Mouse (Mus musculus) cortical plate, adult 2 months (tissue): Measurements from ENCODE around the gene Mycl. TPM values are rescaled to one million over a fixed set of nuclear protein-coding genes. Genes with fewer than 3 reads are reported as not detected.

Source experiments
- H3K27ac ChIP-seq: fragments of 200-500 bp; 2 replicates; pipeline ENCODE4 v1.5.1; 2012; ENCODE audit warnings: low read length, control low read depth, inconsistent platforms; ENCODE audit not compliant: insufficient read depth
- H3K4me1 ChIP-seq: fragments of 200-500 bp; 2 replicates; pipeline ENCODE4 v1.6.1; 2011; ENCODE audit warnings: low read length; ENCODE audit not compliant: control insufficient read depth, insufficient read depth
- H3K4me3 ChIP-seq: fragments of 200-500 bp; 2 replicates; pipeline ENCODE4 v1.5.1; 2011; ENCODE audit warnings: mild to moderate bottlenecking, low read length, control low read depth; ENCODE audit not compliant: insufficient read depth
- CTCF ChIP-seq: fragments of 200-500 bp; IDR thresholded peaks from 2 replicates; pipeline ENCODE4 v1.5.1; 2011; ENCODE audit warnings: mild to moderate bottlenecking, control low read depth, low read length; ENCODE audit not compliant: insufficient read depth; ENCODE audit errors: extremely low read depth
- POLR2A ChIP-seq: fragments of 200-500 bp; IDR thresholded peaks from 2 replicates; pipeline ENCODE4 v1.6.1; 2011; ENCODE audit warnings: mild to moderate bottlenecking, low read length, control low read depth; ENCODE audit not compliant: insufficient read depth; ENCODE audit errors: extremely low read depth
- polyA plus RNA-seq: library from polyadenylated mRNA; depleted of rRNA; stranded (reverse); fragments of >200 nt; gene quantifications from 2 replicates; pipeline ENCODE4 v1.2.3, GENCODE M21; 2012

Mycl gene
- polyA plus RNA-seq, 1 experiment = 8.4 TPM

- Histone ChIP-seq H3K4me3 (no peak overlapping the region), H3K4me1 (peaks cover 5% of the 10 kb centered on the region; the same call in 1 of the 2 replicates), H3K27ac (peak overlapping the region; percentile 88)
- TF ChIP-seq POLR2A (no peak), CTCF (no peak)
Observed at GRCm38 (mm10) chr4:123013949-123014406, 18.5 kb downstream of the Mycl start.

- Histone ChIP-seq H3K4me3 (no peak overlapping the region), H3K4me1 (peaks cover 5% of the 10 kb centered on the region; the same call in 1 of the 2 replicates), H3K27ac (peak overlapping the region; percentile 88)
- TF ChIP-seq CTCF = no peak
- no peak for TF ChIP-seq POLR2A
Observed at GRCm38 (mm10) chr4:123014501-123015282, 19.2 kb downstream of the Mycl start.

- TF ChIP-seq CTCF (no peak), POLR2A (peak; percentile 93)
- peaks cover 5% of the 10 kb centered on the region; the same call in 1 of the 2 replicates for H3K4me1 ChIP-seq
- H3K27ac ChIP-seq = peak within 1 kb of the TSS; percentile 86
Observed at GRCm38 (mm10) chr4:123016451-123016957, 21.1 kb downstream of the Mycl start, which contains the start of gene Trit1. Gene Trit1 (plus strand): TSS chr4:123016597.

GRCm38 (mm10) chr4:123021591-123021990 is 26.1 kb downstream of the Mycl start:
- no peak overlapping the region for H3K27ac ChIP-seq
- TF ChIP-seq POLR2A = no peak
- TF ChIP-seq CTCF = no peak
- H3K4me1 ChIP-seq = peaks cover 4% of the 10 kb centered on the region; the same call in 1 of the 2 replicates
- H3K4me3 ChIP-seq = no peak overlapping the region

More at GRCm38 (mm10) chr4:123016451-123016957, 21.1 kb downstream of the Mycl start, which contains the start of gene Trit1:
- peak within 1 kb of the TSS; percentile 94 for H3K4me3 ChIP-seq

GRCm38 (mm10) chr4:123022896-123023295 is 27.4 kb downstream of the Mycl start:
- Histone ChIP-seq H3K27ac (no peak overlapping the region), H3K4me3 (no peak overlapping the region), H3K4me1 (peaks cover 6% of the 10 kb centered on the region; the same call in 1 of the 2 replicates)
- TF ChIP-seq POLR2A = no peak
- no peak for TF ChIP-seq CTCF

GRCm38 (mm10) chr4:123025418-123025817 is 30.0 kb downstream of the Mycl start:
- TF ChIP-seq POLR2A (no peak), CTCF (no peak)
- peaks cover 6% of the 10 kb centered on the region; the same call in 1 of the 2 replicates for H3K4me1 ChIP-seq
- H3K4me3 ChIP-seq = no peak overlapping the region
- no peak overlapping the region for H3K27ac ChIP-seq

- H3K4me1 ChIP-seq = peaks cover 6% of the 10 kb centered on the region; the same call in 1 of the 2 replicates
- TF ChIP-seq CTCF (no peak), POLR2A (no peak)
- no peak overlapping the region for H3K4me3 ChIP-seq
- no peak overlapping the region for H3K27ac ChIP-seq
Observed at GRCm38 (mm10) chr4:123026161-123026560, 30.7 kb downstream of the Mycl start.

- Histone ChIP-seq H3K27ac (no peak overlapping the region), H3K4me1 (peaks cover 6% of the 10 kb centered on the region; the same call in 1 of the 2 replicates), H3K4me3 (no peak overlapping the region)
- TF ChIP-seq POLR2A (no peak), CTCF (no peak)
Observed at GRCm38 (mm10) chr4:123026597-123026996, 31.1 kb downstream of the Mycl start.

GRCm38 (mm10) chr4:123034841-123035240 is 39.4 kb downstream of the Mycl start:
- Histone ChIP-seq H3K4me1 (peaks cover 2% of the 10 kb centered on the region; the same call in 1 of the 2 replicates), H3K27ac (no peak overlapping the region), H3K4me3 (no peak overlapping the region)
- TF ChIP-seq POLR2A = no peak
- no peak for TF ChIP-seq CTCF
